Mouse (Mus musculus) embryonic facial prominence, embryonic 11.5 days (tissue): ENCODE results near the gene Gdpgp1. TPM values are rescaled to one million over a fixed set of nuclear protein-coding genes. Genes with fewer than 3 reads are reported as not detected.

Experiments used
- ATAC-seq: fragments of 200-750 bp; cut with Nextera tagmentation; replicated peaks from 2 replicates; pipeline ENCODE4 v1.8.0; 2017; ENCODE audit warnings: low read depth; ENCODE audit not compliant: insufficient number of reproducible peaks, low FRiP score, low TSS enrichment
- DNase-seq: peaks from one replicate; pipeline ENCODE4 v3.0.0-alpha.2; 2015; ENCODE audit warnings: low spot score
- H3K27ac ChIP-seq: fragments of 300-500 bp; sonication (generic); replicated peaks from 2 replicates; pipeline ENCODE4 v1.5.1; 2014; ENCODE audit warnings: mild to moderate bottlenecking, low read depth, low read length, control low read depth
- H3K27me3 ChIP-seq: fragments of 300-500 bp; sonication (generic); 2 replicates; pipeline ENCODE4 v1.6.1; 2014; ENCODE audit warnings: mild to moderate bottlenecking, low read length, moderate library complexity, mixed read lengths; ENCODE audit not compliant: control insufficient read depth, insufficient read depth
- H3K36me3 ChIP-seq: fragments of 300-500 bp; sonication (generic); replicated peaks from 2 replicates; pipeline ENCODE4 v1.6.1; 2014; ENCODE audit warnings: low read depth, mild to moderate bottlenecking, low read length, moderate library complexity, mixed read lengths; ENCODE audit not compliant: control insufficient read depth, insufficient read depth
- H3K4me1 ChIP-seq: fragments of 300-500 bp; sonication (generic); 2 replicates; pipeline ENCODE4 v1.6.1; 2014; ENCODE audit warnings: low read length, mixed read lengths; ENCODE audit not compliant: control insufficient read depth, insufficient read depth
- H3K4me2 ChIP-seq: fragments of 300-500 bp; sonication (generic); 2 replicates; pipeline ENCODE4 v1.6.1; 2014; ENCODE audit warnings: low read depth, mild to moderate bottlenecking, control low read depth, low read length, moderate library complexity
- H3K4me3 ChIP-seq: fragments of 300-500 bp; sonication (generic); 2 replicates; pipeline ENCODE4 v1.5.1; 2014; ENCODE audit warnings: low read depth, low read length, control low read depth
- H3K9ac ChIP-seq: fragments of 300-500 bp; sonication (generic); replicated peaks from 2 replicates; pipeline ENCODE4 v1.6.1; 2014; ENCODE audit warnings: mild to moderate bottlenecking, control low read depth, low read length
- H3K9me3 ChIP-seq: fragments of 300-500 bp; sonication (generic); replicated peaks from 2 replicates; pipeline ENCODE4 v1.6.1; 2016; ENCODE audit warnings: mild to moderate bottlenecking, low read length, inconsistent platforms, mixed read lengths; ENCODE audit not compliant: control insufficient read depth
- WGBS: fragments of 180-500 bp; shearing (Covaris S2); extraction: QIAGEN DNeasy Blood & Tissue Kit; methylation state at CpG from one replicate; pipeline ENCODE4 v1.1.7; 2014; 5-methylcytosine and 5-hydroxymethylcytosine counted together
- polyA plus RNA-seq: library from polyadenylated mRNA; unstranded; fragments of >200 nt; fragmentation: Nextera tagmentation; extraction: Ambion mirVana; gene quantifications from 2 replicates; pipeline ENCODE4 v1.2.1, GENCODE M21; 2014

Gene Gdpgp1
- polyA plus RNA-seq, 1 experiment from 2014 or later, result 2.2 TPM

DNA sequence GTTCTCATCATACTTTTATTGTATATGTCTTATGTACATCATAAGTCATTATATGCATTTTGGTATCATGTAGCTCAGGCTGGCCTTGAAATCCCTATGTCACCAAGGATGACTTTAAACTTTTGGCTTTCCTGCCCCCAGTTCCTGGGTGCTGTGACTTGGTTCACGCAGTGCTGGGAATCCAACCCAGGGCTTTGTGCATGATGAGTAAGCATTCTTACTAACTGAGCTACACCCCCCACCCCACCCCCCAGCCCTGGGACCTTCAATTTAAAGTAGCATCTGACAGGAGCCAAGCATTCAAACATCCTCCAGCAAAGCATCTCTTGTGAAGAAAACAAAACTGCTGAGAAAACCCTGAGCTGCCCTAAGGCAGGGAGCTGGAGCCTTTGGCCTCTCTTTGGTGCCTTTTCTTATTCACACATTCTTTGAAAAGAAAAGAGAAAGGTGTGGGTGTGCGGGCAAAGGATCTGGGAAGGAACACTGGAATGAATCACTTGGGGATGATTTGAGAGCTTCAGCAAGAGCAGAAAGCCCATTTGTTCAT, 44.0 kb upstream of the Gdpgp1 start:
- Histone ChIP-seq H3K4me3 (no peak overlapping the region), H3K27ac (no peak overlapping the region), H3K4me1 (peaks cover 4% of the 10 kb centered on the region; the same call in 1 of the 2 replicates), H3K36me3 (no peaks in the 10 kb centered on the region), H3K9ac (no peak overlapping the region), H3K4me2 (no peak overlapping the region), H3K27me3 (no peaks in the 10 kb centered on the region), H3K9me3 (no peaks in the 10 kb centered on the region)
- 64% methylated on average over 2 of the region's 2 CpGs for WGBS
- ATAC-seq, result no peak
- no peak for DNase-seq

DNA sequence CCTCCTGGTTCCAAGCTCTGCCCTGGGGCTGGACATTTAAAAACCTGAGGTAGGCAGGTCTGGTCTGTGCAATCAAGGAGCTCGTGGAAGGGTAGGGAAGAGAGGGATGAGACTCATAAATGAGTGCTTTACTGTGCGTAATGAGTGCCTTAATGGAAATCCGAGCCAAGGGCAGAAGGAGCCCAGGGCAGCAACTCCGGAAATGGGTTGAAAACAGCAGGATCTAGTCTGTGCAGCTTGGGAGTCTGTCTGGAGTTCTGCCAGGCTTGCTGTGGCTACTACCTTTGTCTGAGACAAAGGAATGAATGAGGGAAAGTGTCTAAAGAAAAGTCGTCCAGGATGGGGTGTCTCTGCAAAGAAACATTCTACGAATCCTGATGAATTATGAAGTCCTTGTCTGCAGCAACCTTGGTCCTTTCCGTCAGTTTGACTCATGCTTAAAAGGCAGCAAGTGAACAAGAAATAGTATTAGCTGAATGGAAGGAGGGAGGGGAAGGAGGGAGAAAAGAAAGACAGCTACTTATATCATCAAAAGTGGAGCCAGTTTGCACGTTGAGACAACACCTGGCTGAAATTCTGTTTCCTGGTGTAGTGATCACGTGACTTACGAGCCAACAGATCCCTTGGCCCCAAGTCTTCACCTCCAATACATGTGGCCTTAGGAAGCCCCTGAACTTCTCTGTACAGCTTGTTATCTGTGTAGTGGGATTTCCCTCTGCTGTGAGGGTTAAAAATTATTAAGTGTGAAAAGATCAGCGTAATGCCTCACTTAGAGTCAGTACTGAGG, 43.3 kb upstream of the Gdpgp1 start:
- DNase-seq (no peak), ATAC-seq (no peak)
- peaks cover 4% of the 10 kb centered on the region; the same call in 1 of the 2 replicates for H3K4me1 ChIP-seq
- 49% methylated on average over 11 of the region's 11 CpGs for WGBS
- no peak overlapping the region for H3K27ac ChIP-seq
- no peak overlapping the region for H3K4me2 ChIP-seq
- H3K9me3 ChIP-seq, result no peaks in the 10 kb centered on the region
- H3K4me3 ChIP-seq, result no peak overlapping the region
- H3K27me3 ChIP-seq, result no peaks in the 10 kb centered on the region
- H3K9ac ChIP-seq, result no peak overlapping the region
- H3K36me3 ChIP-seq, result no peaks in the 10 kb centered on the region

DNA sequence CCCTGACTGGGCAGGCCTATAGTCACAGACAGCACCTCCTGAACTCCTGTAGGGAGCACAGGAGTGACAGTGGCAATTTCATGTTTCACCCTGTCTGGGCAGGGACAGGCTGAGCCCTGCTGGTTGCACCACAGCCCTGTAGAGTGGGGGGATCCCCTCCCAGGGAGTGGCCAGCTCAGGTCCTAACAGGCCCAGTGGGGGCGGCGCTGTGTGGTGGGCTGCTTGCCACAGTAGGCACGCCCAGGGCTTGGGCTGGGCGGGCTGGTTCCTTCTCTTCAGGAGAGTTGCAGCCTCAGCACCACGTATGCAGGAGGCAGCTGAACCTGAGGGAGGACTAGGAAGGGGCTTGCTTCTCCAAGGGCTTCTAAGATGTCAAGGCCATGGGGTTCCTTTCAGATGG, 41.2 kb upstream of the Gdpgp1 start:
- no peak overlapping the region for H3K4me3 ChIP-seq
- 44% methylated on average over 5 of the region's 5 CpGs for WGBS
- H3K36me3 ChIP-seq, result no peaks in the 10 kb centered on the region
- ATAC-seq, result peak; percentile 45; the same call in 1 of the 2 replicates
- no peaks in the 10 kb centered on the region for H3K27me3 ChIP-seq
- peaks cover 4% of the 10 kb centered on the region; the same call in 1 of the 2 replicates for H3K4me1 ChIP-seq
- DNase-seq, result peak; percentile 55
- no peaks in the 10 kb centered on the region for H3K9me3 ChIP-seq
- no peak overlapping the region for H3K4me2 ChIP-seq
- H3K27ac ChIP-seq, result no peak overlapping the region
- no peak overlapping the region for H3K9ac ChIP-seq

DNA sequence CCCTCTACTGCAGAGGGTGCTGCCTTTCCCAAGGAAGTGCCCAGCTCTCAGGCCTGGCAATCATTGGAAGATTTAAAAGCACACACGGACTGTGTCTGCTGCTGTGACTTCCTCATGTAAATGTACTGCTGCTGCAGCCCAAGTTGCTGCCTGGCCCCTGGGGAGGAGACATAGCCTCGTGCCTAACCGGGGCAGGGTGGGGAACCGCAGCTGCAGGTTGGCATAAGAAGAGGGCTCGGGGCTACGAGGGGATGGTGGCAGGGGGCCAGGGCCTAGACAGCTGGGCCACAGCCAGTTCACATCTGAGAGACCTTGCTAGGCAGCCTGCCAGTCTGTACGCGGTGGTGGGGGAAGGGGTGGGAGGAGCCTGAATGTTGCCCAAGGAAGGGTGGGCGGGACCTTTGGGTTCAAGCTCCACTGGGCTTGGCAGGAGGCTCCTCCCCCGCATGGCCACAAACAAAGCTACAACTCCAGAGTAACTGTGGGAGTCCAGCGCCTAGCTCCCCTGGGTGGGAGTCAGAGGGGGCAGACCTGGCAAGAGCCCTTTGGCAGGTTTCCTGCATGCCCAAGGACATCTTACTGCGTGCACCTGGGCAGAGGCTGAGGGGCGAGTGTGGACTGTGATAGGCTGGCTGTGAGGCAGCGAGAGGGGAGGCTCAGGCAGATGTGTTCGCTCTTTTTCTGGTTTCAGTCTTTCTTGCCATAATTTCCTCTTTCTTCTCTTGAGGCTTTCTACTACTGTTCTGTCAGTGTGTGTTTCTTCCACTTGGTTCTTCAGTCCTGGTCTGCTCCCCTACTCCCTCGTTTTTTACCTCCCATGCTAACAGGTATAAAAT, 40.2 kb upstream of the Gdpgp1 start:
- H3K27me3 ChIP-seq, result no peaks in the 10 kb centered on the region
- H3K27ac ChIP-seq, result peak overlapping the region; percentile 52; the same call in 1 of the 2 replicates
- peak overlapping the region; percentile 41 for H3K4me2 ChIP-seq
- peaks cover 4% of the 10 kb centered on the region; the same call in 1 of the 2 replicates for H3K4me1 ChIP-seq
- H3K9me3 ChIP-seq, result no peaks in the 10 kb centered on the region
- peak; percentile 83 for ATAC-seq
- 10% methylated on average over 16 of the region's 16 CpGs for WGBS
- no peaks in the 10 kb centered on the region for H3K36me3 ChIP-seq
- peak overlapping the region; percentile 12; the same call in 1 of the 2 replicates for H3K4me3 ChIP-seq
- DNase-seq, result peak; percentile 86
- peak overlapping the region; percentile 40 for H3K9ac ChIP-seq

DNA sequence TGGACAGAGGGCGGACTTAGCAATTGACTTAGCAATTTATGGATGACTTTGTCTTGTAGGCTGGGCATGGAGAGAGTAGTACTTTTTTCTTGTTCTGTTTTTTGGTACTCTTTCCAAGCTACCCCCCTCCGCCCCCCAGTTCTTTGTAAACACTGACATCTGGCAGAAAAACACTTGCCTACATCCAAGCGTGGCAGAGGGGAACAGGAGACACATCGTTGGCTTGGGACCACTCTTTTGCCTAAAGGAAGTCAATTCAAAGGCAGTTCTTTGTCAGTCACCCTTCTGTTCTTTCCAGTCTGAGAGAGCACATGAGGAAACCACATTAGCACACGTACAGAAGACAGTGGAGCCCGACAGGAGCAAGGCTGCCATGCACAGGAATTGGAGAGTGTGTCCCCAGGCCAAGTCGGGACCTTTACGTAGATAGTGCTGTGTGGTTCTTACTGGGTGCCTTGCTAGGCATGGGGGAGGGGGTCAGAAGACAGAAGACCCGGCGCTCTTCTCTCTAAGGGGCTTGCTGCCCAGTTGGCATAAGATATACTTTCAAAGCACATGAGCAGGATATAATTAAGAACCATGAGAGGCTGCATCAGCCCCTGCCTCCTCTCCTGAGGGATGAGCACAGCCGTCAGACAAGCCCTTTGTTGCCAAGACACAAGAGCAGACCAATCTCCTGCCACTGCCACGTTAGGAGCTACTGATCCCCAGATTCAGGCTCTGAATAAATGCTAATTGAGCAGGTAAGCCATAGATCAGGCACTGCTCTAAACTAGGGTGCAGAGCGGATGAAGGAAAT, 38.5 kb upstream of the Gdpgp1 start:
- no peak overlapping the region for H3K27ac ChIP-seq
- WGBS, result 64% methylated on average over 13 of the region's 13 CpGs
- no peak overlapping the region for H3K4me2 ChIP-seq
- H3K36me3 ChIP-seq, result no peaks in the 10 kb centered on the region
- H3K4me1 ChIP-seq, result peaks cover 4% of the 10 kb centered on the region; the same call in 1 of the 2 replicates
- no peak for ATAC-seq
- H3K27me3 ChIP-seq, result no peaks in the 10 kb centered on the region
- no peak overlapping the region for H3K9ac ChIP-seq
- no peak overlapping the region for H3K4me3 ChIP-seq
- DNase-seq, result no peak
- no peaks in the 10 kb centered on the region for H3K9me3 ChIP-seq

DNA sequence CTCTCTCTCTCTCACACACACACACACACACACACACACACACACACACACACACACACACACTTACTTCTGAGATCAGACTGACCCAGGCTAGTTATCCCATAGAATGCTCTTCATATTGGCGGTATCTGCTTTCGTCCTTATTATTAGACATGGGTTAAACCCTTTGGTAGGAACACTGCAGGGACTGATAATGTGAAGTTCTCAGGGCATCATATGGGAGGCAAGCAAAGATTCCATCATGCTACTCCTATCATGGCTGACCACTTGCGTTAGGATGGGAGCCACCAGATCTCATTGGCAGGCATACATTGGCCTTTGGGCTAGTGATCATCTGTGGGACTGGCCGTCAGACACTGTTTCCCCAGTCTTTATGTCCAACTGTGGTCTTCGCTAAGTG, 37.5 kb upstream of the Gdpgp1 start:
- peaks cover 4% of the 10 kb centered on the region; the same call in 1 of the 2 replicates for H3K4me1 ChIP-seq

DNA sequence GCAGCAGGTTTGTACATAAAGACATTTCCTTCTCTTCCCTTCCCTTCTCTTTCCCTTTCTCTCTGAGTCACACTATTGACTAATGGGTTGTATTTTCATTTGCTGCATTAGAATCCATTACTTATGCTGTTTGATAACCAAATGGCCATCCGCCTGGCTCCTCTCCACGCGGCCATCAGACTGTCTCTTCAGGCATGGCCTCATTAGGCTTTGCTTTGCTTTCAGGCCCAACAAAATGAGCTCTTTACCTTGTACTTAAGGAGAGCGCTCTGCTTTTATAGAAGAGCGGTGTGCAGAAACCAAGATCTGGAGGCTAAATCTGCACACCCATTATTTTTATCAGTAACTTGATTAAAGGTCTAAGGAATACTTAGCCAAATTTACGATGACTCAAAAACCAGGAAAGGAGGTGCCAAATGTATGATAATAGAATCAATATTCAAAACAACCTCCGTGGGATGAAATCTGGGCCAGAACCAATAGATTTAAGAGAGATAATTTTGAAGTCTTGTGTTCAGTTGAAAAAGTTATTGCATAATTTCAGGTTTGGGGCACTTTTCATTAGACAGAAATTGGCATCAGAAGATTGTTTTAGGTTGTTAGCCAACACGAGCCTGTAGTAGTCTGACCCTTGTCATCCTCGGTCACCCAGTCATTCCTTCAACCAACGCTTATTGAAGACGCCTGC, 36.9 kb upstream of the Gdpgp1 start:
- peaks cover 4% of the 10 kb centered on the region; the same call in 1 of the 2 replicates for H3K4me1 ChIP-seq
- no peaks in the 10 kb centered on the region for H3K36me3 ChIP-seq
- H3K9ac ChIP-seq, result no peak overlapping the region
- H3K27me3 ChIP-seq, result no peaks in the 10 kb centered on the region
- ATAC-seq (no peak), DNase-seq (no peak)
- no peak overlapping the region for H3K27ac ChIP-seq
- H3K4me3 ChIP-seq, result no peak overlapping the region
- H3K4me2 ChIP-seq, result no peak overlapping the region
- WGBS, result 89% methylated on average over 10 of the region's 11 CpGs
- no peaks in the 10 kb centered on the region for H3K9me3 ChIP-seq

More for the DNA sequence above, 37.5 kb upstream of the Gdpgp1 start:
- no peak overlapping the region for H3K4me3 ChIP-seq
- H3K27me3 ChIP-seq, result no peaks in the 10 kb centered on the region
- WGBS, result 88% methylated on average over 5 of the region's 5 CpGs
- no peaks in the 10 kb centered on the region for H3K9me3 ChIP-seq
- ATAC-seq, result no peak
- DNase-seq, result no peak
- H3K36me3 ChIP-seq, result no peaks in the 10 kb centered on the region
- no peak overlapping the region for H3K9ac ChIP-seq
- H3K4me2 ChIP-seq, result no peak overlapping the region
- no peak overlapping the region for H3K27ac ChIP-seq
